In genomic region chr4:140562461-140563178, GRCm38 (mm10) we compare ENCODE assay signal across 11 mouse cellular contexts.
A peak's percentile ranks its signal among the peaks of the same experiment; 100 is the strongest.
DNase-seq lines count a peak whose midpoint lies in the region; ATAC-seq and TF ChIP-seq lines count a peak whose summit lies in the region.
"Had no signal": no experiment of that assay in that cellular context is flagged by ENCODE, and none has a peak within 500 bp of the region (broad histone marks: within the 10 kb centered on the region; RNA-seq: fewer than 3 reads in every experiment).

No protein-coding gene starts in this region.

- peak; percentile 51; the same call in 1 of the 2 replicates for ATAC-seq in hindbrain, embryonic 13.5 days (ENCODE audit: low FRiP score)
- no peak for ATAC-seq in hindbrain, embryonic 12.5 days (ENCODE audit: low FRiP score)
- ATAC-seq in stomach, postnatal 0 days (ENCODE audit: low FRiP score, low TSS enrichment) = peak; percentile 56; the same call in 1 of the 2 replicates
- no peak for ATAC-seq in kidney, embryonic 14.5 days (ENCODE audit: low FRiP score, low TSS enrichment)

- TF ChIP-seq EP300 in stomach, postnatal 0 days (optimal IDR thresholded peaks at IDR 0.05) = no peak

- peaks cover 6% of the 10 kb centered on the region for H3K9me3 ChIP-seq in hindbrain, embryonic 13.5 days
- H3K9me3 ChIP-seq in hindbrain, embryonic 12.5 days (replicated peaks) = peaks cover 18% of the 10 kb centered on the region
- H3K9me3 ChIP-seq in stomach, postnatal 0 days (ENCODE audit: control insufficient read depth, low read length) = no peaks in the 10 kb centered on the region
- peaks cover 7% of the 10 kb centered on the region; the same call in 1 of the 2 replicates for H3K9me3 ChIP-seq in kidney, embryonic 14.5 days (ENCODE audit: control insufficient read depth, low read length)

- no peak overlapping the region for H3K9ac ChIP-seq in hindbrain, embryonic 13.5 days
- H3K9ac ChIP-seq in hindbrain, embryonic 12.5 days = no peak overlapping the region
- no peak overlapping the region for H3K9ac ChIP-seq in stomach, postnatal 0 days (ENCODE audit: low read length)
- H3K9ac ChIP-seq in kidney, embryonic 14.5 days (ENCODE audit: low read depth, low read length) = no peak overlapping the region
- H3K9ac ChIP-seq: midbrain, embryonic 12.5 days had no signal

- peaks cover 92% of the 10 kb centered on the region for H3K36me3 ChIP-seq in hindbrain, embryonic 13.5 days
- peaks cover 93% of the 10 kb centered on the region for H3K36me3 ChIP-seq in hindbrain, embryonic 12.5 days
- peaks cover 13% of the 10 kb centered on the region; the same call in 1 of the 2 replicates for H3K36me3 ChIP-seq in stomach, postnatal 0 days (ENCODE audit: control insufficient read depth, insufficient read depth, low read length)
- H3K36me3 ChIP-seq in kidney, embryonic 14.5 days (ENCODE audit: control insufficient read depth, insufficient read depth, low read length) = peaks cover 57% of the 10 kb centered on the region

- peak; percentile 50 for DNase-seq in adrenal gland, postnatal 10 days
- DNase-seq in adrenal gland, adult 8-10 months = no peak
- peak; percentile 33 for DNase-seq in urinary bladder, postnatal 14 days (ENCODE audit: low spot score)
- DNase-seq in urinary bladder, adult 18-20 months (ENCODE audit: low spot score in 2 of 2) = no peak
- DNase-seq in stomach, postnatal 0 days (ENCODE audit: low spot score) = peak; percentile 40
- DNase-seq: right cerebral cortex, postnatal 14 days; thymus, postnatal 4 days had no signal

- peak overlapping the region; percentile 67 for H3K27ac ChIP-seq in hindbrain, embryonic 13.5 days
- no peak overlapping the region for H3K27ac ChIP-seq in hindbrain, embryonic 12.5 days
- no peak overlapping the region for H3K27ac ChIP-seq in stomach, postnatal 0 days (replicated peaks)
- H3K27ac ChIP-seq in kidney, embryonic 14.5 days (ENCODE audit: low read depth, low read length) = no peak overlapping the region
- H3K27ac ChIP-seq: midbrain, embryonic 12.5 days had no signal

- H3K4me3 ChIP-seq in hindbrain, embryonic 13.5 days = no peak overlapping the region
- no peak overlapping the region for H3K4me3 ChIP-seq in hindbrain, embryonic 12.5 days
- H3K4me3 ChIP-seq in stomach, postnatal 0 days (ENCODE audit: low read depth, low read length) = no peak overlapping the region
- H3K4me3 ChIP-seq in kidney, embryonic 14.5 days (ENCODE audit: low read length) = no peak overlapping the region
- H3K4me3 ChIP-seq: midbrain, embryonic 12.5 days had no signal

- TF ChIP-seq CTCF in stomach, postnatal 0 days (IDR thresholded peaks at IDR 0.05; ENCODE audit: low read depth) = no peak

- no peaks in the 10 kb centered on the region for H3K27me3 ChIP-seq in hindbrain, embryonic 13.5 days
- H3K27me3 ChIP-seq in hindbrain, embryonic 12.5 days = no peaks in the 10 kb centered on the region
- no peaks in the 10 kb centered on the region for H3K27me3 ChIP-seq in stomach, postnatal 0 days (ENCODE audit: control insufficient read depth, insufficient read depth, low read length)
- no peaks in the 10 kb centered on the region; the same call in 1 of the 2 replicates for H3K27me3 ChIP-seq in kidney, embryonic 14.5 days (ENCODE audit: control insufficient read depth, insufficient read depth, low read length)
- H3K27me3 ChIP-seq: midbrain, embryonic 12.5 days had no signal

- 75% methylated on average over 10 of the region's 10 CpGs for WGBS in hindbrain, embryonic 13.5 days
- WGBS in hindbrain, embryonic 12.5 days = 85% methylated on average over 10 of the region's 10 CpGs
- 63% methylated on average over 10 of the region's 10 CpGs for WGBS in stomach, postnatal 0 days
- 83% methylated on average over 10 of the region's 10 CpGs for WGBS in kidney, embryonic 14.5 days

- no peak overlapping the region for H3K4me2 ChIP-seq in hindbrain, embryonic 13.5 days
- no peak overlapping the region for H3K4me2 ChIP-seq in hindbrain, embryonic 12.5 days (replicated peaks)
- no peak overlapping the region for H3K4me2 ChIP-seq in stomach, postnatal 0 days (replicated peaks; ENCODE audit: low read depth)
- H3K4me2 ChIP-seq in kidney, embryonic 14.5 days (replicated peaks; ENCODE audit: low read depth, low read length) = no peak overlapping the region
- H3K4me2 ChIP-seq: midbrain, embryonic 12.5 days had no signal

- peaks cover 9% of the 10 kb centered on the region; the same call in 1 of the 2 replicates for H3K4me1 ChIP-seq in hindbrain, embryonic 13.5 days (replicated peaks)
- H3K4me1 ChIP-seq in hindbrain, embryonic 12.5 days = no peaks in the 10 kb centered on the region
- H3K4me1 ChIP-seq in stomach, postnatal 0 days (replicated peaks; ENCODE audit: control insufficient read depth, insufficient read depth) = no peaks in the 10 kb centered on the region
- H3K4me1 ChIP-seq in kidney, embryonic 14.5 days (ENCODE audit: control insufficient read depth, insufficient read depth, low read length) = no peaks in the 10 kb centered on the region
- H3K4me1 ChIP-seq: midbrain, embryonic 12.5 days had no signal

Comparison
In these comparisons a context has a peak if more than half of its experiments do, and no peak if none do; other contexts are left out.
1. DNase-seq: peak in adrenal gland, postnatal 10 days (single experiment), urinary bladder, postnatal 14 days (single experiment) and stomach, postnatal 0 days (single experiment); none in adrenal gland, adult 8-10 months (single experiment) and urinary bladder, adult 18-20 months (0 of 2).
2. ATAC-seq: peak in hindbrain, embryonic 13.5 days (single experiment) and stomach, postnatal 0 days (single experiment); none in hindbrain, embryonic 12.5 days (single experiment) and kidney, embryonic 14.5 days (single experiment).